Mouse (Mus musculus) thymus, adult 2 months (tissue): ENCODE measurements around the gene Bbip1. TPM values are rescaled to one million over a fixed set of nuclear protein-coding genes. Genes with fewer than 3 reads are reported as not detected.

Source experiments
- DNase-seq: peaks from one replicate; pipeline ENCODE4 v3.0.0; 2021
- H3K27ac ChIP-seq: fragments of 200-500 bp; 2 replicates; pipeline ENCODE4 v1.5.1; 2012; ENCODE audit warnings: low read length, control low read depth; ENCODE audit not compliant: control insufficient read depth, insufficient read depth
- H3K27me3 ChIP-seq: fragments of 200-500 bp; 2 replicates; pipeline ENCODE4 v1.6.1; 2012; ENCODE audit warnings: mild to moderate bottlenecking, low read length, moderate library complexity, mixed read lengths; ENCODE audit not compliant: control insufficient read depth, insufficient read depth
- H3K36me3 ChIP-seq: fragments of 200-500 bp; 2 replicates; pipeline ENCODE4 v1.6.1; 2012; ENCODE audit warnings: mild to moderate bottlenecking, low read length, moderate library complexity; ENCODE audit not compliant: control insufficient read depth, insufficient read depth
- H3K4me1 ChIP-seq: fragments of 200-500 bp; replicated peaks from 2 replicates; pipeline ENCODE4 v1.6.1; 2012; ENCODE audit warnings: low read length; ENCODE audit not compliant: control insufficient read depth, insufficient read depth
- H3K4me3 ChIP-seq: fragments of 200-500 bp; 2 replicates; pipeline ENCODE4 v1.5.1; 2012; ENCODE audit warnings: mild to moderate bottlenecking, low read length, control low read depth, moderate library complexity; ENCODE audit not compliant: control insufficient read depth, insufficient read depth
- CTCF ChIP-seq: fragments of 200-500 bp; IDR thresholded peaks from 2 replicates; pipeline ENCODE4 v1.5.1; 2012; ENCODE audit warnings: mild to moderate bottlenecking, control low read depth, low read length, moderate library complexity, borderline replicate concordance; ENCODE audit not compliant: control insufficient read depth, poor library complexity, insufficient read depth; ENCODE audit errors: extremely low read depth
- POLR2A ChIP-seq: fragments of 200-500 bp; IDR thresholded peaks from 2 replicates; pipeline ENCODE4 v1.6.1; 2012; ENCODE audit warnings: mild to moderate bottlenecking, low read length, control low read depth, moderate library complexity; ENCODE audit not compliant: control insufficient read depth, poor library complexity, insufficient read depth; ENCODE audit errors: extremely low read depth
- WGBS: fragments of 180-500 bp; shearing (Covaris S2); methylation state at CpG from one replicate; pipeline ENCODE4 v1.1.7; 2018; 5-methylcytosine and 5-hydroxymethylcytosine counted together
- polyA plus RNA-seq: library from polyadenylated mRNA; depleted of rRNA; stranded (reverse); fragments of >200 nt; gene quantifications from 2 replicates; pipeline ENCODE4 v1.2.3, GENCODE M21; 2012; rRNA removed

The Bbip1 gene
- polyA plus RNA-seq, 1 experiment, result 16.3 TPM

DNA sequence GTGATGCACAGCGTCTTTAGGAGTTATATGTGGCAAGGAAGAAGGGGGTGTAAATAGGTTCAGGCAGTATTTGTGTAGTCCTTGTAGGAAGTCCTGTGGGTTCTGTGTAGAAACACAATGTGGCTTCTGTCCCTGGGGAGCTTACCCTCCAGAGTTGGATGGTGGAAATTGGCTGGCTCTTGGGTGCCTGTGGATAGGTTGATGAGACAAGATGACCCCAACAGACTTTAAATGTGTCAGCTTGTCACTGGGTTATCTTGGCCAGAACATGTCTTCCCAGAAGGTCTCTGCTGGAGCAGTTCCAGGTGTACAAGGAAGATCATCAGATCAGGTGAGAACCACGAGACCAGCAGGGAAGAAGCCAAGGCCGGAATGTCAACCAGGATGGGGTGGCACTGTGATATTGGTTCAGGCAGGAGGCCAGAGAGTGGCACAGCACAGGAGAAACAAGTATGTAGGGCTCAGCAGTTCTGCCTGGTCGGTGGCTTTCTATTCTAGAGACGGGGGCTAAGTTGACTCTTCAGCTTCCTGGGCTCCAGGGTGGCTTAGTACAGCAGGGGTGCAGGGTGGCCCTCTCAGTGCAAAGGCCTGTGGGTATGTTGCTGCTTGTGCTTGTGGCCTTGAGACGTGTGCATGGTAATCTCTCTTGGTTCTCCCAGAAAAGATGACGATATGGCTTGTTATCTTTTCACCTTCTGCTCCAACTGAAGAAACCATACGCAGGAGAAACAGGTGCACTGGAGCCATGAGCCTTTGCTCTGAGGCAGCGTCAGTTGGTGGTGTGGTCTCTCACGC lies 57.7 kb downstream of the Bbip1 start:
- peak; percentile 59 for DNase-seq
- H3K27ac ChIP-seq, result peak overlapping the region; percentile 84
- 34% methylated on average over 10 of the region's 10 CpGs for WGBS

DNA sequence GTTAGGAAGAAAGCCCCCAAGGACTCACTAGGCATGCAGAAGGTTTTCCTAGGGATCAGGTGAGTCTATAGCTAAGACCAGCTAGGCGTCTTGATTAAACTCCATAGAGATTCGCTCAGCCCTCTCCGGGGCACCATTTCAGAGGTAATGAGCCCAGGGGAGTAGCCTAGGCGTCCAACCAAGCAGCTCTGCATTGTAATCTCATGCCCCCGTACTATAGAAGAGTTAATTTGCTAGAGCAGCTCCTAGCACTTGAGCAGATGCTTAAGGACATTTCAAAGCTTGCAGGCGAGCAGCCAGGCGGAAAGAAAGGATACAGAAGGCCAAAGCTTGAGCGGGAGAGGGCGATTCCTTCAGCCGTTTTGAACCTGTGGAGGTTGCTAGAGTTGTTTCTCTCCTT lies 59.0 kb downstream of the Bbip1 start:
- no peak for DNase-seq
- TF ChIP-seq POLR2A, result no peak
- no peak for TF ChIP-seq CTCF
- no peak overlapping the region for H3K27ac ChIP-seq
- H3K4me1 ChIP-seq, result peaks cover 34% of the 10 kb centered on the region
- no peaks in the 10 kb centered on the region for H3K36me3 ChIP-seq
- WGBS, result 97% methylated on average over 10 of the region's 10 CpGs
- H3K27me3 ChIP-seq, result no peaks in the 10 kb centered on the region
- H3K4me3 ChIP-seq, result no peak overlapping the region

More for the DNA sequence above, 57.7 kb downstream of the Bbip1 start:
- Histone ChIP-seq H3K36me3 (no peaks in the 10 kb centered on the region), H3K27me3 (no peaks in the 10 kb centered on the region), H3K4me1 (peaks cover 44% of the 10 kb centered on the region), H3K4me3 (no peak overlapping the region)
- 0 out of 2 replicates have a peak, but pooled peaks have one; percentile 25 for TF ChIP-seq POLR2A
- TF ChIP-seq CTCF, result no peak

DNA sequence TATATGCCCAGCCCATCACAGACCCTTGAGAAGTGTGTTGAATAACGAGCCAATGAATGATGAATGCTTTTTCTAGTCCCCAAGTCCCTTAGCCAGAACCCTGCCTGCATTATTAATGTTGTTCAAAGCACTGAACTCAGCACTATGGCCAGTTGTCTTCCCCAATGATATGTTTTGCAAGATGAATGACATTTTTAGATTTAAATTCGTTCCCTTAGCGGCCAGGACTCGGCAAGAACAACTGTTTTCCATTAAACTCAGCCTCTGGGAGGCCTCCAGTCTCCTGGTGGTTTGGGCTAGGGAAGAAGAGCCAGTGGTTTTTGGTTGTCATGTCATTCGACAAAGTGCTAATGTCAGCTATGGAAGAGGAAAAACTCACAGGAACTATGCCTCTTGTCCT lies 62.6 kb downstream of the Bbip1 start:
- H3K27ac ChIP-seq, result no peak overlapping the region
- no peak for DNase-seq
- peaks cover 10% of the 10 kb centered on the region for H3K4me1 ChIP-seq
- 92% methylated on average over 5 of the region's 5 CpGs for WGBS
- no peak overlapping the region for H3K4me3 ChIP-seq
- H3K36me3 ChIP-seq, result no peaks in the 10 kb centered on the region
- TF ChIP-seq POLR2A (no peak), CTCF (no peak)
- H3K27me3 ChIP-seq, result no peaks in the 10 kb centered on the region

DNA sequence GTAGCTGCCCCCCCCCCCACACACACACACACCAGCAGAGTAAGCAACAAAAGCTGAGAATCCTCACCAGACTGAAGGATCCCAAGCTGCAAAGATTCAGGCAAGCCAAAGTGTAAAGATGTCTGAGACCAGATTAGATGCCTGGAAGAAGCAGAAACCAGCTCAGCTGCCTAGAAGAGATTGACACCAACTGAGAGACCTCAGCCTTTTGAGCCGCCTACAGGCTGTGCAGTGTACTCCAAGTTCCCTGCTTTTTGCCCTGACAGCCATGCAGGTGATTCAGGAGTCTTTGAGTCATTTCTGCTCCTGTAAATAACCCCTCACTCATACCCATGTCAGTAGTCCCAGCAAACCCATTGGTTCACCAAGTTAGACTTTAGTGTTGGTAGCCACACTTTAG lies 64.0 kb downstream of the Bbip1 start:
- 92% methylated on average over 1 of the region's 1 CpGs for WGBS
- TF ChIP-seq POLR2A, result no peak
- TF ChIP-seq CTCF, result no peak
- H3K27ac ChIP-seq, result no peak overlapping the region
- H3K27me3 ChIP-seq, result no peaks in the 10 kb centered on the region
- no peaks in the 10 kb centered on the region for H3K36me3 ChIP-seq
- no peak for DNase-seq
- no peak overlapping the region for H3K4me3 ChIP-seq
- H3K4me1 ChIP-seq, result peaks cover 2% of the 10 kb centered on the region; the same call in 1 of the 2 replicates

Other genes starting within 250 kb of the Bbip1 start
- 18.2 and 19.6 TPM in 2 replicates for gene Pdcd4, start 52.4 kb downstream of the Bbip1 start, polyA plus RNA-seq
- gene Shoc2, start 321 bp downstream of the Bbip1 start, polyA plus RNA-seq, result 14.9 and 18.6 TPM in 2 replicates
- gene Adra2a, start 99.5 kb upstream of the Bbip1 start, polyA plus RNA-seq, result 2.6 and 3.0 TPM in 2 replicates